Mouse (Mus musculus) liver, embryonic 14.5 days (tissue): ENCODE results near the gene Calu. TPM values are rescaled to one million over a fixed set of nuclear protein-coding genes. Genes with fewer than 3 reads are reported as not detected.
"Not testable (repeated sequence)": the region's sequence is repeated elsewhere in the genome, so short reads cannot be mapped to it uniquely, and the experiment has no call there.

Source experiments
- ATAC-seq: fragments of 200-750 bp; cut with Nextera tagmentation; 2 replicates; pipeline ENCODE4 v1.8.0; 2017; ENCODE audit warnings: moderate number of reproducible peaks, mild to moderate bottlenecking, moderate library complexity; ENCODE audit not compliant: insufficient read depth
- DNase-seq, 3 experiments: peaks; one replicate each; pipeline ENCODE4 v3.0.0-alpha.2; 2012 to 2013; ENCODE audit warnings: low read depth in 3 of 3, low spot score in 3 of 3
- H3K27ac ChIP-seq: fragments of 300-500 bp; sonication (generic); 2 replicates; pipeline ENCODE4 v1.5.1; 2014; ENCODE audit warnings: moderate library complexity, mild to moderate bottlenecking, control low read depth, inconsistent platforms
- H3K27me3 ChIP-seq: fragments of 300-500 bp; sonication (generic); 2 replicates; pipeline ENCODE4 v1.6.1; 2014; ENCODE audit warnings: mild to moderate bottlenecking, low read length, moderate library complexity; ENCODE audit not compliant: control insufficient read depth, insufficient read depth
- H3K36me3 ChIP-seq: fragments of 300-500 bp; sonication (generic); replicated peaks from 2 replicates; pipeline ENCODE4 v1.6.1; 2014; ENCODE audit warnings: low read depth; ENCODE audit not compliant: control insufficient read depth, insufficient read depth
- H3K4me1 ChIP-seq, 2 experiments: fragments of 200-500 bp in 1 of 2; fragments of 300-500 bp in 1 of 2; sonication (generic) in 1 of 2; replicated peaks; 2 replicates each; pipeline ENCODE4 v1.6.1; 2012 to 2014; ENCODE audit warnings: antibody characterized with exemption in 1 of 2, inconsistent platforms in 1 of 2, low read length in 1 of 2; ENCODE audit not compliant: control insufficient read depth in 2 of 2, insufficient read depth in 2 of 2
- H3K4me2 ChIP-seq: fragments of 300-500 bp; sonication (generic); 2 replicates; pipeline ENCODE4 v1.6.1; 2014; ENCODE audit warnings: low read depth, mild to moderate bottlenecking, control low read depth, moderate library complexity
- H3K4me3 ChIP-seq, 2 experiments: fragments of 200-500 bp in 1 of 2; fragments of 300-500 bp in 1 of 2; sonication (generic) in 1 of 2; 2 replicates each; pipeline ENCODE4 v1.5.1; 2012 to 2014; ENCODE audit warnings: low read depth in 2 of 2, low read length in 2 of 2, mild to moderate bottlenecking in 2 of 2, control low read depth in 1 of 2, inconsistent platforms in 1 of 2, moderate library complexity in 1 of 2; ENCODE audit not compliant: insufficient read depth in 1 of 2
- H3K9ac ChIP-seq: fragments of 300-500 bp; sonication (generic); replicated peaks from 2 replicates; pipeline ENCODE4 v1.6.1; 2014; ENCODE audit warnings: mild to moderate bottlenecking, control low read depth, moderate library complexity
- H3K9me3 ChIP-seq: fragments of 300-500 bp; sonication (generic); 2 replicates; pipeline ENCODE4 v1.6.1; 2016; ENCODE audit warnings: low read length, mixed read lengths; ENCODE audit not compliant: control insufficient read depth
- CTCF ChIP-seq: IDR thresholded peaks from 2 replicates; pipeline ENCODE4 v1.5.1; 2016; ENCODE audit warnings: antibody characterized with exemption, low read depth, control low read depth
- EP300 ChIP-seq: IDR thresholded peaks from 2 replicates; pipeline ENCODE4 v1.6.1; 2016; ENCODE audit warnings: antibody characterized with exemption, low read depth
- WGBS: fragments of 180-500 bp; shearing (Covaris S2); extraction: QIAGEN DNeasy Blood & Tissue Kit; methylation state at CpG from one replicate; pipeline ENCODE4 v1.1.7; 2014; ENCODE audit not compliant: insufficient replicate concordance; 5-methylcytosine and 5-hydroxymethylcytosine counted together
- polyA plus RNA-seq, 2 experiments: library from polyadenylated mRNA; depleted of rRNA in 1 of 2; stranded (reverse) in 1 of 2; unstranded in 1 of 2; fragments of >200 nt; fragmentation: Nextera tagmentation in 1 of 2; extraction: Ambion mirVana in 1 of 2; gene quantifications; 2 replicates each; pipeline versions ENCODE4 v1.2.1 to v1.2.3; 2012 to 2014

Calu gene
- polyA plus RNA-seq, 2 experiments, result 49.1 to 93.5 TPM

- no peak for TF ChIP-seq CTCF
- no peak for TF ChIP-seq EP300
These were observed 26.3 kb upstream of the Calu start for GRCm38 (mm10) chr6:29321586-29321985.

GRCm38 (mm10) chr6:29322147-29322546 lies 25.7 kb upstream of the Calu start:
- Histone ChIP-seq H3K4me3 (no peak overlapping the region), H3K27ac (no peak overlapping the region), H3K27me3 (no peaks in the 10 kb centered on the region), H3K9ac (no peak overlapping the region), H3K4me1 (no peaks in the 10 kb centered on the region), H3K36me3 (no peaks in the 10 kb centered on the region), H3K9me3 (no peaks in the 10 kb centered on the region), H3K4me2 (no peak overlapping the region)
- WGBS, result 61% methylated on average over 7 of the region's 7 CpGs
- DNase-seq, result no peak
- ATAC-seq, result no peak
- TF ChIP-seq CTCF (no peak), EP300 (no peak)

More at GRCm38 (mm10) chr6:29321586-29321985, 26.3 kb upstream of the Calu start:
- DNase-seq (no peak), ATAC-seq (no peak)
- Histone ChIP-seq H3K36me3 (no peaks in the 10 kb centered on the region), H3K4me2 (no peak overlapping the region), H3K27me3 (no peaks in the 10 kb centered on the region), H3K4me3 (no peak overlapping the region), H3K4me1 (no peaks in the 10 kb centered on the region), H3K9me3 (no peaks in the 10 kb centered on the region), H3K9ac (no peak overlapping the region), H3K27ac (no peak overlapping the region)
- 58% methylated on average over 6 of the region's 6 CpGs for WGBS

GRCm38 (mm10) chr6:29322735-29323134 lies 25.1 kb upstream of the Calu start:
- H3K9me3 ChIP-seq, result no peaks in the 10 kb centered on the region
- TF ChIP-seq CTCF (no peak), EP300 (no peak)
- 49% methylated on average over 4 of the region's 4 CpGs for WGBS
- no peak overlapping the region for H3K27ac ChIP-seq
- no peaks in the 10 kb centered on the region for H3K36me3 ChIP-seq
- H3K4me2 ChIP-seq, result no peak overlapping the region
- ATAC-seq, result no peak
- no peaks in the 10 kb centered on the region for H3K27me3 ChIP-seq
- DNase-seq, result no peak
- H3K9ac ChIP-seq, result no peak overlapping the region
- no peaks in the 10 kb centered on the region for H3K4me1 ChIP-seq
- H3K4me3 ChIP-seq, result no peak overlapping the region

- H3K4me1 ChIP-seq, result no peaks in the 10 kb centered on the region
- no peaks in the 10 kb centered on the region for H3K9me3 ChIP-seq
These were observed 20.9 kb upstream of the Calu start for GRCm38 (mm10) chr6:29326961-29327360.

GRCm38 (mm10) chr6:29329514-29329913 lies 18.4 kb upstream of the Calu start:
- DNase-seq (no peak), ATAC-seq (no peak)
- no peak overlapping the region for H3K27ac ChIP-seq
- 32% methylated on average over 4 of the region's 4 CpGs for WGBS
- H3K4me2 ChIP-seq, result no peak overlapping the region
- no peaks in the 10 kb centered on the region for H3K36me3 ChIP-seq
- no peaks in the 10 kb centered on the region for H3K9me3 ChIP-seq
- no peak for TF ChIP-seq EP300
- no peak for TF ChIP-seq CTCF
- no peak overlapping the region for H3K9ac ChIP-seq
- no peaks in the 10 kb centered on the region; the same call in 1 of the 2 replicates for H3K27me3 ChIP-seq
- no peak overlapping the region for H3K4me3 ChIP-seq
- H3K4me1 ChIP-seq, result no peaks in the 10 kb centered on the region

More at GRCm38 (mm10) chr6:29326961-29327360, 20.9 kb upstream of the Calu start:
- 42% methylated on average over 9 of the region's 9 CpGs for WGBS
- DNase-seq (no peak), ATAC-seq (no peak)
- no peak overlapping the region for H3K9ac ChIP-seq
- no peak overlapping the region for H3K4me2 ChIP-seq
- no peak overlapping the region for H3K4me3 ChIP-seq
- H3K27ac ChIP-seq, result no peak overlapping the region
- no peak for TF ChIP-seq EP300
- TF ChIP-seq CTCF, result no peak
- H3K27me3 ChIP-seq, result no peaks in the 10 kb centered on the region; the same call in 1 of the 2 replicates
- no peaks in the 10 kb centered on the region for H3K36me3 ChIP-seq

GRCm38 (mm10) chr6:29346512-29346911 lies 1.4 kb upstream of the Calu start:
- H3K36me3 ChIP-seq, ATAC-seq, H3K4me2 ChIP-seq, H3K9ac ChIP-seq, DNase-seq, H3K27me3 ChIP-seq, H3K4me1 ChIP-seq, H3K27ac ChIP-seq, H3K4me3 ChIP-seq, H3K9me3 ChIP-seq: not testable (repeated sequence)
- WGBS, result 80% methylated on average over 2 of the region's 2 CpGs
